Mouse (Mus musculus) liver, postnatal 0 days (tissue): Measurements from ENCODE around the gene Top1.

Experiments used
- CTCF ChIP-seq: sonication (generic); IDR thresholded peaks from 2 replicates; pipeline ENCODE4 v1.5.1; 2016; ENCODE audit warnings: antibody characterized with exemption, low read depth
- EP300 ChIP-seq: IDR thresholded peaks from 2 replicates; pipeline ENCODE4 v1.6.1; 2016; ENCODE audit warnings: antibody characterized with exemption, low read depth, mild to moderate bottlenecking

- no peak for TF ChIP-seq EP300
- TF ChIP-seq CTCF, result no peak
Measured at GRCm38 (mm10) chr2:160613186-160613919, 32.3 kb upstream of the Top1 start.
